Mouse (Mus musculus) cerebellum, postnatal 10 days (tissue): ENCODE results near the gene Trp53tg5.
A peak's percentile ranks its signal among the peaks of the same experiment; 100 is the strongest.

Source experiments
- DNase-seq, 2 experiments: peaks; one replicate each; pipeline ENCODE4 v3.0.0; 2021; ENCODE audit warnings: mixed read lengths in 2 of 2

The Trp53tg5 gene

GRCm38 (mm10) chr2:164448140-164448539 is 25.4 kb downstream of the Trp53tg5 start:
- no peak for DNase-seq

- DNase-seq, result no peak
These were observed 27.4 kb downstream of the Trp53tg5 start for GRCm38 (mm10) chr2:164446086-164446469.

GRCm38 (mm10) chr2:164445399-164446085 is 28.0 kb downstream of the Trp53tg5 start:
- no peak for DNase-seq

- no peak for DNase-seq
These were observed 28.8 kb downstream of the Trp53tg5 start for GRCm38 (mm10) chr2:164444701-164445100.

GRCm38 (mm10) chr2:164443460-164444000 is 30.0 kb downstream of the Trp53tg5 start, which contains the start of gene Sdc4:
Sdc4 (minus strand) TSS chr2:164443887.
- no peak for DNase-seq

- peak; percentile 62 to 73 for DNase-seq
These were observed 30.5 kb downstream of the Trp53tg5 start for GRCm38 (mm10) chr2:164443051-164443437.

GRCm38 (mm10) chr2:164442315-164443050 is 31.0 kb downstream of the Trp53tg5 start:
- DNase-seq, result no peak

- no peak for DNase-seq
These were observed 31.8 kb downstream of the Trp53tg5 start for GRCm38 (mm10) chr2:164441731-164442130.

- no peak for DNase-seq
These were observed 32.4 kb downstream of the Trp53tg5 start for GRCm38 (mm10) chr2:164441155-164441554.

GRCm38 (mm10) chr2:164440314-164440713 is 33.2 kb downstream of the Trp53tg5 start:
- DNase-seq, result no peak

- DNase-seq, result peak in 1 of 2 experiments; percentile 48
These were observed 34.5 kb downstream of the Trp53tg5 start for GRCm38 (mm10) chr2:164439001-164439421.

GRCm38 (mm10) chr2:164438257-164438656 is 35.3 kb downstream of the Trp53tg5 start:
- DNase-seq, result no peak

- DNase-seq, result no peak
These were observed 35.8 kb downstream of the Trp53tg5 start for GRCm38 (mm10) chr2:164437710-164438109.

GRCm38 (mm10) chr2:164436961-164437360 is 36.6 kb downstream of the Trp53tg5 start:
- no peak for DNase-seq

- DNase-seq, result no peak
These were observed 37.2 kb downstream of the Trp53tg5 start for GRCm38 (mm10) chr2:164436215-164436913.

- DNase-seq, result no peak
These were observed 38.1 kb downstream of the Trp53tg5 start for GRCm38 (mm10) chr2:164435216-164436090.

GRCm38 (mm10) chr2:164434681-164435080 is 38.8 kb downstream of the Trp53tg5 start:
- DNase-seq, result no peak

GRCm38 (mm10) chr2:164433278-164433895 is 40.1 kb downstream of the Trp53tg5 start:
- DNase-seq, result no peak

GRCm38 (mm10) chr2:164432541-164433191 is 40.9 kb downstream of the Trp53tg5 start:
- no peak for DNase-seq

- peak in 1 of 2 experiments; percentile 36 for DNase-seq
These were observed 41.7 kb downstream of the Trp53tg5 start for GRCm38 (mm10) chr2:164431676-164432465.
